Mouse (Mus musculus): ENCODE data around the gene Rack1. TPM values are rescaled to one million over a fixed set of nuclear protein-coding genes. Genes with fewer than 3 reads are reported as not detected.

Gene Rack1
- total and polyA plus RNA-seq, 3 experiments: 376 to 5,815 (median 4,421) TPM

DNA sequence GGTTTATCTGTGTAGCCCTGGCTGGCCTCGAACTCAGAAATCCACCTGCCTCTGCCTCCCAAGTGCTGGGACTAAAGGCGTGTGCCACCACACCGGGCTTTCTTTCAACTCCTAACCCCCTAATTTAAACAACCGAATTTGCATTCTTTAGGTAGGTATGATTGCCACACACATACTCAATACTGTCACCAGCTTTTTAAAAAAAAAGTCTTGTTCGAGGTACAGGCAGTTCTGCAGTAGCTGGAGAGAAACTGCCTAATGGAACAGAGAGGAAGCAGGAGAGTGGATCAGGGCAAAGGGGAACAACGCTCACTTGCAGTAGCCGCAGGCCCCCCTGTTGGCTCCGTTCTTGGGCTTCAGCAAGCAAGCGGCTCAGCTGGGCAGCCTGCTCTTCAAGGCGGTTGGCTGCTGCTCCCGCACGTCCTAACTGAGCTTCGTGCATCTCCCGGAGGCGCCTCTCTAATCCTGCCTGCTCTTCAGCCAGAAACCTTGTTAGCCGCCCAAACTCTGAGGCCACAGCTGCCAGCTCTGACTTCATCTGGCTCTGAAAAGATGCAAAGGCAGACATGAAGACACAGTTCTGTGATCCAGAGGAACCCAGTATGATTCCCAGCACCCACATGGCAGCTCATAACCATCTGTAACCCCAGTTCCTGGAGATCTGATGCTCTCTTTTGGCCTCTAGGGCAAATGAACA is 8.8 kb downstream of the Rack1 start (continued):
- TF ChIP-seq CHD2 (IDR thresholded peaks at IDR 0.05; ENCODE audit: low read length) (no peak), ZKSCAN1 (IDR thresholded peaks at IDR 0.05; ENCODE audit: low read depth, low read length) (no peak), GATA1 (IDR thresholded peaks at IDR 0.05; ENCODE audit: low read depth, low read length) (no peak), USF2 (IDR thresholded peaks at IDR 0.05; ENCODE audit: borderline replicate concordance in 1 of 2, insufficient read depth in 1 of 2, low read depth in 1 of 2, low read length in 2 of 2) (no peak), ZNF384 (IDR thresholded peaks at IDR 0.05; ENCODE audit: low read depth, low read length) (0 out of 2 replicates have a peak, but pooled peaks have one; percentile 2), MAFK (IDR thresholded peaks at IDR 0.05; ENCODE audit: borderline replicate concordance, low read depth, low read length) (no peak), RCOR1 (IDR thresholded peaks at IDR 0.05; ENCODE audit: low read depth, low read length) (no peak)

DNA sequence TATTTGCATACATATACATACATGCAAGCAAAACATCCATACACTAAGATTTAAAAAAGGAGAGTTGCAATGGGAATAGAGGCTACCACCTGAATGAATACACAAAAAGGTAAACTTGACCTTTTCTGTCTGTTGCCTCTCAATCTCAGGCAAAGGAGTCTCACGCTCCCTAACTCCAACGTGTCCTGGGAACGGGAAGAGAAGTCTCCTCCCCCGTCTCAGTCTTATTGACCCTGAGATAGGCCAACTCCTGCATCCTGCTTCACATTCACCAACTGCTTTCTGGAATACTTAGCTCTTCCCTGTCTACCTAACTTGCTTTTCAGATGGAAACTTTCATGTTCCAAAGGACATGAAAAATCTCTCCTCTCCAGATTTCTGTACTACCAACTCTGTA is 9.3 kb downstream of the Rack1 start:
- Histone ChIP-seq H3K27me3 (ENCODE audit: control insufficient read depth in 1 of 2, insufficient read depth in 2 of 2, low read length in 2 of 2) (no peaks in the 10 kb centered on the region), H3K9ac (ENCODE audit: control insufficient read depth, low read depth, low read length, poor library complexity, severe bottlenecking) (no peak overlapping the region), H3K27ac (ENCODE audit: control insufficient read depth, low read depth, low read length) (no peak overlapping the region), H3K4me3 (ENCODE audit: control insufficient read depth in 1 of 2, insufficient read depth in 1 of 2, low read depth in 2 of 2, low read length in 2 of 2) (no peak overlapping the region), H3K36me3 (ENCODE audit: control insufficient read depth in 1 of 2, insufficient read depth in 2 of 2, low read length in 2 of 2) (peaks cover 16 to 29% of the 10 kb centered on the region in 2 experiments), H3K79me2 (ENCODE audit: control insufficient read depth, insufficient read depth, low read length, poor library complexity) (peaks cover 10% of the 10 kb centered on the region; the same call in 1 of the 2 replicates), H3K9me3 (replicated peaks; ENCODE audit: insufficient read depth, low read length) (no peaks in the 10 kb centered on the region), H3K4me1 (ENCODE audit: control insufficient read depth in 1 of 2, insufficient read depth in 2 of 2, low read length in 2 of 2) (peaks cover 7 to 11% of the 10 kb centered on the region in 2 experiments)
- TF ChIP-seq ZNF384 (IDR thresholded peaks at IDR 0.05; ENCODE audit: low read depth, low read length) (no peak), SMC3 (IDR thresholded peaks at IDR 0.05; ENCODE audit: low read depth, low read length) (0 out of 2 replicates have a peak, but pooled peaks have one; percentile 0), POLR2A (IDR thresholded peaks at IDR 0.05; ENCODE audit: control insufficient read depth in 1 of 2, insufficient read depth in 1 of 2, low read depth in 1 of 2, low read length in 2 of 2, poor library complexity in 1 of 2) (no peak; a peak in 1 of 4 replicates)
- DNase-seq (ENCODE audit: low read depth, low spot score): no peak

DNA sequence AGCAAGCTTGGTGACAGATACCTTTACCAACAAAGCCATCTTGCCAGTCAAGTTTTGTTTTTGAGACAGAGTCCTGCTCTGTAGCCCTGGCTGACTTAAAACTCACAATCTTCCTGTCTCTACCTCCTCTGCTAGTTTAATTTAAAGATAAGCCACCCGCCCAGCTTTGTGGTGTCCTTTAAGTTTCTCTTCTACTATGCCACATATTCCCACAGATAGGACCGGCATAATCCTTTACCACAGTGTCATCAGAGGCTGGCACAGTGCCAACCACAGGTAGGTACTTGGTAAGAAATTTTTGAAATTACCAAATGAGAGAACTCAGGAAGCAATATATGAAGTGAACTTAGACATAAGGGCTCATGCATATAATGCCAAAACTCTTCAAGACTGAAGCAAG is 10.0 kb downstream of the Rack1 start:
- H3K4me1 ChIP-seq (ENCODE audit: control insufficient read depth in 1 of 2, insufficient read depth in 2 of 2, low read length in 2 of 2): peaks cover 11% of the 10 kb centered on the region in 2 experiments
- H3K27me3 ChIP-seq (ENCODE audit: control insufficient read depth in 1 of 2, insufficient read depth in 2 of 2, low read length in 2 of 2): no peaks in the 10 kb centered on the region
- H3K4me3 ChIP-seq (ENCODE audit: control insufficient read depth in 1 of 2, insufficient read depth in 1 of 2, low read depth in 2 of 2, low read length in 2 of 2): no peak overlapping the region
- H3K36me3 ChIP-seq (ENCODE audit: control insufficient read depth in 1 of 2, insufficient read depth in 2 of 2, low read length in 2 of 2): peaks cover 12 to 32% of the 10 kb centered on the region in 2 experiments
- H3K9ac ChIP-seq (ENCODE audit: control insufficient read depth, low read depth, low read length, poor library complexity, severe bottlenecking): no peak overlapping the region
- H3K79me2 ChIP-seq (ENCODE audit: control insufficient read depth, insufficient read depth, low read length, poor library complexity): peaks cover 12% of the 10 kb centered on the region; the same call in 1 of the 2 replicates
- H3K9me3 ChIP-seq (replicated peaks; ENCODE audit: insufficient read depth, low read length): no peaks in the 10 kb centered on the region
- TF ChIP-seq MXI1 (IDR thresholded peaks at IDR 0.05; ENCODE audit: low read depth, low read length): peak; percentile 35; the same call in 1 of the 2 replicates
- no peak for TF ChIP-seq USF1 (IDR thresholded peaks at IDR 0.05; ENCODE audit: low read depth, low read length)
- no peak for TF ChIP-seq MAX (IDR thresholded peaks at IDR 0.05; ENCODE audit: low read length)
- TF ChIP-seq TAL1 (IDR thresholded peaks at IDR 0.05; ENCODE audit: low read length): no peak
- peak; percentile 51; the same call in 1 of the 2 replicates for TF ChIP-seq SIN3A (IDR thresholded peaks at IDR 0.05; ENCODE audit: low read length)
- peak; percentile 35 to 53; a peak in 3 of 4 replicates for TF ChIP-seq EP300 (IDR thresholded peaks at IDR 0.05; ENCODE audit: low read depth in 1 of 2, low read length in 2 of 2)
- peak; percentile 55; the same call in 1 of the 2 replicates for TF ChIP-seq ETS1 (IDR thresholded peaks at IDR 0.05; ENCODE audit: low read depth, low read length)
- peak; percentile 66 for DNase-seq (ENCODE audit: low read depth, low spot score)
- no peak overlapping the region for H3K27ac ChIP-seq (ENCODE audit: control insufficient read depth, low read depth, low read length)
